Mouse (Mus musculus) neural tube, embryonic 15.5 days (tissue): ENCODE data around the gene Tspan11. TPM values are rescaled to one million over a fixed set of nuclear protein-coding genes. Genes with fewer than 3 reads are reported as not detected.

Source experiments
- ATAC-seq: fragments of 200-750 bp; cut with Nextera tagmentation; 2 replicates; pipeline ENCODE4 v1.8.0; 2017; ENCODE audit warnings: mild to moderate bottlenecking, moderate TSS enrichment, moderate library complexity; ENCODE audit not compliant: low FRiP score
- H3K27ac ChIP-seq: fragments of 300-500 bp; sonication (generic); replicated peaks from 2 replicates; pipeline ENCODE4 v1.5.1; 2015; ENCODE audit warnings: mild to moderate bottlenecking, inconsistent platforms
- H3K27me3 ChIP-seq: fragments of 300-500 bp; sonication (generic); replicated peaks from 2 replicates; pipeline ENCODE4 v1.6.1; 2015; ENCODE audit warnings: inconsistent platforms
- H3K36me3 ChIP-seq: fragments of 300-500 bp; sonication (generic); 2 replicates; pipeline ENCODE4 v1.6.1; 2015; ENCODE audit warnings: inconsistent platforms
- H3K4me1 ChIP-seq: fragments of 300-500 bp; sonication (generic); 2 replicates; pipeline ENCODE4 v1.6.1; 2015; ENCODE audit warnings: inconsistent platforms
- H3K4me2 ChIP-seq: fragments of 300-500 bp; sonication (generic); 2 replicates; pipeline ENCODE4 v1.6.1; 2015; ENCODE audit warnings: inconsistent platforms, mild to moderate bottlenecking, moderate library complexity
- H3K4me3 ChIP-seq: fragments of 300-500 bp; sonication (generic); replicated peaks from 2 replicates; pipeline ENCODE4 v1.5.1; 2015; ENCODE audit warnings: mild to moderate bottlenecking, inconsistent platforms
- H3K9ac ChIP-seq: fragments of 300-500 bp; sonication (generic); replicated peaks from 2 replicates; pipeline ENCODE4 v1.6.1; 2015; ENCODE audit warnings: mild to moderate bottlenecking, inconsistent platforms
- H3K9me3 ChIP-seq: fragments of 300-500 bp; sonication (generic); replicated peaks from 2 replicates; pipeline ENCODE4 v1.6.1; 2016; ENCODE audit warnings: inconsistent platforms
- WGBS: fragments of 180-500 bp; shearing (Covaris S2); methylation state at CpG from one replicate; pipeline ENCODE4 v1.1.7; 2015; ENCODE audit warnings: mixed read lengths; 5-methylcytosine and 5-hydroxymethylcytosine counted together
- polyA plus RNA-seq: library from polyadenylated mRNA; unstranded; fragments of >200 nt; fragmentation: Nextera tagmentation; extraction: Ambion mirVana; gene quantifications from 2 replicates; pipeline ENCODE4 v1.2.1, GENCODE M21; 2015

Gene Tspan11
- polyA plus RNA-seq, 1 experiment from 2014 or later: 3.7 TPM

GRCm38 (mm10) chr6:127916993-127917392 is 29.6 kb downstream of the Tspan11 start:
- H3K27me3 ChIP-seq: no peaks in the 10 kb centered on the region
- 0 out of 2 replicates have a peak, but pooled peaks cover 7% of the 10 kb centered on the region for H3K4me1 ChIP-seq
- 0 out of 2 replicates have a peak, but pooled peaks have one; percentile 43 for ATAC-seq
- no peak overlapping the region for H3K4me3 ChIP-seq
- no peak overlapping the region for H3K4me2 ChIP-seq
- H3K9me3 ChIP-seq: no peaks in the 10 kb centered on the region
- H3K9ac ChIP-seq: no peak overlapping the region
- no peaks in the 10 kb centered on the region for H3K36me3 ChIP-seq
- H3K27ac ChIP-seq: no peak overlapping the region
- 43% methylated on average over 3 of the region's 3 CpGs for WGBS

- Histone ChIP-seq H3K27ac (no peak overlapping the region), H3K36me3 (no peaks in the 10 kb centered on the region), H3K4me2 (no peak overlapping the region), H3K4me3 (no peak overlapping the region), H3K27me3 (no peaks in the 10 kb centered on the region), H3K9me3 (no peaks in the 10 kb centered on the region), H3K9ac (no peak overlapping the region), H3K4me1 (0 out of 2 replicates have a peak, but pooled peaks cover 7% of the 10 kb centered on the region)
- WGBS: 59% methylated on average over 4 of the region's 4 CpGs
- 0 out of 2 replicates have a peak, but pooled peaks have one; percentile 34 for ATAC-seq
These were observed 30.3 kb downstream of the Tspan11 start for GRCm38 (mm10) chr6:127917712-127918111.

- no peak for ATAC-seq
- 87% methylated on average over 6 of the region's 6 CpGs for WGBS
These were observed 32.1 kb downstream of the Tspan11 start for GRCm38 (mm10) chr6:127919491-127919890.

GRCm38 (mm10) chr6:127920652-127921051 is 33.3 kb downstream of the Tspan11 start:
- Histone ChIP-seq H3K9me3 (no peaks in the 10 kb centered on the region), H3K36me3 (no peaks in the 10 kb centered on the region), H3K9ac (no peak overlapping the region), H3K4me2 (no peak overlapping the region), H3K27me3 (no peaks in the 10 kb centered on the region), H3K4me3 (no peak overlapping the region), H3K4me1 (0 out of 2 replicates have a peak, but pooled peaks cover 7% of the 10 kb centered on the region), H3K27ac (no peak overlapping the region)
- 8% methylated on average over 8 of the region's 8 CpGs for WGBS
- no peak for ATAC-seq

More at GRCm38 (mm10) chr6:127919491-127919890, 32.1 kb downstream of the Tspan11 start:
- Histone ChIP-seq H3K36me3 (no peaks in the 10 kb centered on the region), H3K9ac (no peak overlapping the region), H3K27ac (no peak overlapping the region), H3K4me2 (no peak overlapping the region), H3K27me3 (no peaks in the 10 kb centered on the region), H3K4me3 (no peak overlapping the region), H3K9me3 (no peaks in the 10 kb centered on the region), H3K4me1 (0 out of 2 replicates have a peak, but pooled peaks cover 7% of the 10 kb centered on the region)

- 52% methylated on average over 9 of the region's 9 CpGs for WGBS
- no peak for ATAC-seq
- Histone ChIP-seq H3K36me3 (no peaks in the 10 kb centered on the region), H3K9ac (no peak overlapping the region), H3K27me3 (no peaks in the 10 kb centered on the region), H3K4me2 (no peak overlapping the region), H3K4me1 (0 out of 2 replicates have a peak, but pooled peaks cover 4% of the 10 kb centered on the region), H3K9me3 (no peaks in the 10 kb centered on the region), H3K4me3 (no peak overlapping the region), H3K27ac (no peak overlapping the region)
These were observed 34.6 kb downstream of the Tspan11 start for GRCm38 (mm10) chr6:127921996-127922395.

- no peaks in the 10 kb centered on the region for H3K4me1 ChIP-seq
- no peaks in the 10 kb centered on the region for H3K27me3 ChIP-seq
- H3K9me3 ChIP-seq: no peaks in the 10 kb centered on the region
- H3K9ac ChIP-seq: no peak overlapping the region
- H3K27ac ChIP-seq: no peak overlapping the region
- H3K4me3 ChIP-seq: no peak overlapping the region
- 85% methylated on average over 9 of the region's 9 CpGs for WGBS
- H3K36me3 ChIP-seq: no peaks in the 10 kb centered on the region
- ATAC-seq: no peak
- no peak overlapping the region for H3K4me2 ChIP-seq
These were observed 35.9 kb downstream of the Tspan11 start for GRCm38 (mm10) chr6:127923296-127923695.

- no peak overlapping the region for H3K4me2 ChIP-seq
- WGBS: 72% methylated on average over 6 of the region's 6 CpGs
- H3K27ac ChIP-seq: no peak overlapping the region
- H3K9ac ChIP-seq: no peak overlapping the region
- no peaks in the 10 kb centered on the region for H3K4me1 ChIP-seq
- no peak for ATAC-seq
- no peaks in the 10 kb centered on the region for H3K36me3 ChIP-seq
- no peak overlapping the region for H3K4me3 ChIP-seq
- no peaks in the 10 kb centered on the region for H3K27me3 ChIP-seq
- no peaks in the 10 kb centered on the region for H3K9me3 ChIP-seq
These were observed 37.4 kb downstream of the Tspan11 start for GRCm38 (mm10) chr6:127924750-127925149.

- 0 out of 2 replicates have a peak, but pooled peaks have one; percentile 43 for ATAC-seq
- no peak overlapping the region for H3K27ac ChIP-seq
- WGBS: 54% methylated on average over 9 of the region's 9 CpGs
- no peaks in the 10 kb centered on the region for H3K36me3 ChIP-seq
- no peaks in the 10 kb centered on the region for H3K4me1 ChIP-seq
- no peaks in the 10 kb centered on the region for H3K27me3 ChIP-seq
- no peak overlapping the region for H3K9ac ChIP-seq
- H3K9me3 ChIP-seq: no peaks in the 10 kb centered on the region
- no peak overlapping the region for H3K4me2 ChIP-seq
- no peak overlapping the region for H3K4me3 ChIP-seq
These were observed 38.5 kb downstream of the Tspan11 start for GRCm38 (mm10) chr6:127925915-127926314.

- no peak for ATAC-seq
- Histone ChIP-seq H3K36me3 (no peaks in the 10 kb centered on the region), H3K27me3 (no peaks in the 10 kb centered on the region), H3K4me2 (no peak overlapping the region), H3K4me1 (peaks cover 9% of the 10 kb centered on the region), H3K27ac (no peak overlapping the region), H3K4me3 (no peak overlapping the region), H3K9me3 (no peaks in the 10 kb centered on the region), H3K9ac (no peak overlapping the region)
- WGBS: 87% methylated on average over 5 of the region's 5 CpGs
These were observed 41.3 kb downstream of the Tspan11 start for GRCm38 (mm10) chr6:127928682-127929081.

- peaks cover 9% of the 10 kb centered on the region for H3K4me1 ChIP-seq
- no peaks in the 10 kb centered on the region for H3K36me3 ChIP-seq
- H3K4me3 ChIP-seq: no peak overlapping the region
- WGBS: 61% methylated on average over 5 of the region's 5 CpGs
- no peak overlapping the region for H3K9ac ChIP-seq
- H3K9me3 ChIP-seq: no peaks in the 10 kb centered on the region
- H3K4me2 ChIP-seq: no peak overlapping the region
- H3K27me3 ChIP-seq: no peaks in the 10 kb centered on the region
- ATAC-seq: no peak; the same call in 1 of the 2 replicates
- H3K27ac ChIP-seq: no peak overlapping the region
These were observed 45.3 kb downstream of the Tspan11 start for GRCm38 (mm10) chr6:127932697-127933096.

- Histone ChIP-seq H3K4me3 (no peak overlapping the region), H3K4me1 (peaks cover 9% of the 10 kb centered on the region), H3K4me2 (no peak overlapping the region), H3K9me3 (no peaks in the 10 kb centered on the region), H3K36me3 (no peaks in the 10 kb centered on the region), H3K9ac (no peak overlapping the region), H3K27ac (no peak overlapping the region), H3K27me3 (no peaks in the 10 kb centered on the region)
- WGBS: 75% methylated on average over 5 of the region's 5 CpGs
- no peak for ATAC-seq
These were observed 46.5 kb downstream of the Tspan11 start for GRCm38 (mm10) chr6:127933841-127934240.

GRCm38 (mm10) chr6:127935105-127935504 is 47.7 kb downstream of the Tspan11 start:
- no peaks in the 10 kb centered on the region for H3K27me3 ChIP-seq
- H3K9ac ChIP-seq: no peak overlapping the region
- peaks cover 9% of the 10 kb centered on the region for H3K4me1 ChIP-seq
- H3K4me2 ChIP-seq: no peak overlapping the region
- H3K27ac ChIP-seq: no peak overlapping the region
- 79% methylated on average over 3 of the region's 3 CpGs for WGBS
- ATAC-seq: no peak
- H3K36me3 ChIP-seq: no peaks in the 10 kb centered on the region
- no peak overlapping the region for H3K4me3 ChIP-seq
- no peaks in the 10 kb centered on the region for H3K9me3 ChIP-seq
